Mouse (Mus musculus): ENCODE measurements around the gene Kdm5b. TPM values are rescaled to one million over a fixed set of nuclear protein-coding genes. Genes with fewer than 3 reads are reported as not detected.

Kdm5b gene
- polyA plus RNA-seq, 1 experiment from 2014 or later, result 29.5 TPM

- Histone ChIP-seq H3K4me3 (ENCODE audit: low read depth, low read length) (no peak overlapping the region), H3K4me1 (replicated peaks; ENCODE audit: control insufficient read depth, insufficient read depth) (no peaks in the 10 kb centered on the region), H3K36me3 (ENCODE audit: control insufficient read depth, insufficient read depth, low read length) (no peaks in the 10 kb centered on the region), H3K27me3 (ENCODE audit: control insufficient read depth, insufficient read depth, low read length) (no peaks in the 10 kb centered on the region), H3K4me2 (replicated peaks; ENCODE audit: low read depth) (no peak overlapping the region), H3K27ac (replicated peaks) (no peak overlapping the region), H3K9me3 (ENCODE audit: control insufficient read depth, low read length) (no peaks in the 10 kb centered on the region), H3K9ac (ENCODE audit: low read length) (no peak overlapping the region)
- no peak for DNase-seq (ENCODE audit: low spot score)
- TF ChIP-seq CTCF (IDR thresholded peaks at IDR 0.05; ENCODE audit: low read depth) (no peak), EP300 (optimal IDR thresholded peaks at IDR 0.05) (no peak)
- WGBS, result 22% methylated on average over 1 of the region's 1 CpGs
- no peak for ATAC-seq (ENCODE audit: low FRiP score, low TSS enrichment)
Measured at GRCm38 (mm10) chr1:134567511-134567910, 7.5 kb downstream of the Kdm5b start.

GRCm38 (mm10) chr1:134570171-134570570, 10.2 kb downstream of the Kdm5b start:
- DNase-seq (ENCODE audit: low spot score) (no peak), ATAC-seq (ENCODE audit: low FRiP score, low TSS enrichment) (no peak)

GRCm38 (mm10) chr1:134570631-134571030, 10.7 kb downstream of the Kdm5b start:
- H3K4me2 ChIP-seq (replicated peaks; ENCODE audit: low read depth), result no peak overlapping the region
- no peaks in the 10 kb centered on the region for H3K36me3 ChIP-seq (ENCODE audit: control insufficient read depth, insufficient read depth, low read length)
- no peak for ATAC-seq (ENCODE audit: low FRiP score, low TSS enrichment)
- no peaks in the 10 kb centered on the region for H3K4me1 ChIP-seq (replicated peaks; ENCODE audit: control insufficient read depth, insufficient read depth)
- WGBS, result 46% methylated on average over 3 of the region's 3 CpGs
- no peak overlapping the region for H3K27ac ChIP-seq (replicated peaks)
- no peaks in the 10 kb centered on the region for H3K27me3 ChIP-seq (ENCODE audit: control insufficient read depth, insufficient read depth, low read length)
- TF ChIP-seq EP300 (optimal IDR thresholded peaks at IDR 0.05) (no peak), CTCF (IDR thresholded peaks at IDR 0.05; ENCODE audit: low read depth) (no peak)
- H3K9me3 ChIP-seq (ENCODE audit: control insufficient read depth, low read length), result no peaks in the 10 kb centered on the region
- no peak overlapping the region for H3K4me3 ChIP-seq (ENCODE audit: low read depth, low read length)
- H3K9ac ChIP-seq (ENCODE audit: low read length), result no peak overlapping the region
- no peak for DNase-seq (ENCODE audit: low spot score)

More at GRCm38 (mm10) chr1:134570171-134570570, 10.2 kb downstream of the Kdm5b start:
- no peaks in the 10 kb centered on the region for H3K36me3 ChIP-seq (ENCODE audit: control insufficient read depth, insufficient read depth, low read length)
- H3K4me2 ChIP-seq (replicated peaks; ENCODE audit: low read depth), result no peak overlapping the region
- H3K4me1 ChIP-seq (replicated peaks; ENCODE audit: control insufficient read depth, insufficient read depth), result no peaks in the 10 kb centered on the region
- 89% methylated on average over 9 of the region's 9 CpGs for WGBS
- no peaks in the 10 kb centered on the region for H3K27me3 ChIP-seq (ENCODE audit: control insufficient read depth, insufficient read depth, low read length)
- TF ChIP-seq CTCF (IDR thresholded peaks at IDR 0.05; ENCODE audit: low read depth) (no peak), EP300 (optimal IDR thresholded peaks at IDR 0.05) (no peak)
- H3K9me3 ChIP-seq (ENCODE audit: control insufficient read depth, low read length), result no peaks in the 10 kb centered on the region
- H3K27ac ChIP-seq (replicated peaks), result no peak overlapping the region
- H3K9ac ChIP-seq (ENCODE audit: low read length), result no peak overlapping the region
- H3K4me3 ChIP-seq (ENCODE audit: low read depth, low read length), result no peak overlapping the region

- Histone ChIP-seq H3K9ac (ENCODE audit: low read length) (no peak overlapping the region), H3K27ac (replicated peaks) (no peak overlapping the region), H3K4me2 (replicated peaks; ENCODE audit: low read depth) (no peak overlapping the region), H3K4me3 (ENCODE audit: low read depth, low read length) (no peak overlapping the region), H3K9me3 (ENCODE audit: control insufficient read depth, low read length) (no peaks in the 10 kb centered on the region), H3K36me3 (ENCODE audit: control insufficient read depth, insufficient read depth, low read length) (no peaks in the 10 kb centered on the region), H3K4me1 (replicated peaks; ENCODE audit: control insufficient read depth, insufficient read depth) (no peaks in the 10 kb centered on the region), H3K27me3 (ENCODE audit: control insufficient read depth, insufficient read depth, low read length) (no peaks in the 10 kb centered on the region)
- TF ChIP-seq CTCF (IDR thresholded peaks at IDR 0.05; ENCODE audit: low read depth) (no peak), EP300 (optimal IDR thresholded peaks at IDR 0.05) (no peak)
- WGBS, result 44% methylated on average over 1 of the region's 1 CpGs
- DNase-seq (ENCODE audit: low spot score) (no peak), ATAC-seq (ENCODE audit: low FRiP score, low TSS enrichment) (no peak)
Measured at GRCm38 (mm10) chr1:134573300-134573931, 13.4 kb downstream of the Kdm5b start.

- TF ChIP-seq CTCF (IDR thresholded peaks at IDR 0.05; ENCODE audit: low read depth) (no peak), EP300 (optimal IDR thresholded peaks at IDR 0.05) (no peak)
- no peak overlapping the region for H3K9ac ChIP-seq (ENCODE audit: low read length)
- 65% methylated on average over 5 of the region's 5 CpGs for WGBS
Measured at GRCm38 (mm10) chr1:134573932-134574315, 14.0 kb downstream of the Kdm5b start.

GRCm38 (mm10) chr1:134577384-134578120, 17.6 kb downstream of the Kdm5b start:
- no peak overlapping the region for H3K4me3 ChIP-seq (ENCODE audit: low read depth, low read length)
- TF ChIP-seq EP300 (optimal IDR thresholded peaks at IDR 0.05), result no peak
- TF ChIP-seq CTCF (IDR thresholded peaks at IDR 0.05; ENCODE audit: low read depth), result no peak
- H3K9me3 ChIP-seq (ENCODE audit: control insufficient read depth, low read length), result no peaks in the 10 kb centered on the region
- DNase-seq (ENCODE audit: low spot score) (no peak), ATAC-seq (ENCODE audit: low FRiP score, low TSS enrichment) (no peak)
- no peaks in the 10 kb centered on the region for H3K27me3 ChIP-seq (ENCODE audit: control insufficient read depth, insufficient read depth, low read length)
- H3K36me3 ChIP-seq (ENCODE audit: control insufficient read depth, insufficient read depth, low read length), result no peaks in the 10 kb centered on the region
- 0 out of 2 replicates have a peak, but pooled peaks cover 2% of the 10 kb centered on the region for H3K4me1 ChIP-seq (replicated peaks; ENCODE audit: control insufficient read depth, insufficient read depth)
- 76% methylated on average over 6 of the region's 6 CpGs for WGBS
- H3K9ac ChIP-seq (ENCODE audit: low read length), result no peak overlapping the region
- H3K27ac ChIP-seq (replicated peaks), result no peak overlapping the region
- H3K4me2 ChIP-seq (replicated peaks; ENCODE audit: low read depth), result no peak overlapping the region

More at GRCm38 (mm10) chr1:134573932-134574315, 14.0 kb downstream of the Kdm5b start:
- no peak for ATAC-seq (ENCODE audit: low FRiP score, low TSS enrichment)
- no peaks in the 10 kb centered on the region for H3K27me3 ChIP-seq (ENCODE audit: control insufficient read depth, insufficient read depth, low read length)
- no peak for DNase-seq (ENCODE audit: low spot score)
- no peak overlapping the region for H3K4me3 ChIP-seq (ENCODE audit: low read depth, low read length)
- H3K36me3 ChIP-seq (ENCODE audit: control insufficient read depth, insufficient read depth, low read length), result no peaks in the 10 kb centered on the region
- no peak overlapping the region for H3K27ac ChIP-seq (replicated peaks)
- no peaks in the 10 kb centered on the region for H3K9me3 ChIP-seq (ENCODE audit: control insufficient read depth, low read length)
- no peaks in the 10 kb centered on the region for H3K4me1 ChIP-seq (replicated peaks; ENCODE audit: control insufficient read depth, insufficient read depth)
- H3K4me2 ChIP-seq (replicated peaks; ENCODE audit: low read depth), result no peak overlapping the region
